Mouse (Mus musculus): Measurements from ENCODE around the gene Frg2f1.

Gene Frg2f1

GRCm38 (mm10) chr4:119492291-119492932 is 46.9 kb downstream of the Frg2f1 start, which contains the start of gene Rimkla:
TSS of gene Rimkla (minus strand) at chr4:119492628.
- DNase-seq, result peak; percentile 64 to 84

GRCm38 (mm10) chr4:119490806-119491205 is 48.5 kb downstream of the Frg2f1 start:
- DNase-seq, result peak in 1 of 2 experiments; percentile 36

- DNase-seq, result no peak
Observed at GRCm38 (mm10) chr4:119489666-119490065, 49.7 kb downstream of the Frg2f1 start.

GRCm38 (mm10) chr4:119484882-119485281 is 54.4 kb downstream of the Frg2f1 start:
- no peak for DNase-seq

- DNase-seq, result peak in 1 of 2 experiments; percentile 8
Observed at GRCm38 (mm10) chr4:119483051-119483450, 56.3 kb downstream of the Frg2f1 start.

Measured in kidney, postnatal 25 days (tissue).